15 mouse cellular contexts compared by ENCODE assay signal in the genomic region with DNA sequence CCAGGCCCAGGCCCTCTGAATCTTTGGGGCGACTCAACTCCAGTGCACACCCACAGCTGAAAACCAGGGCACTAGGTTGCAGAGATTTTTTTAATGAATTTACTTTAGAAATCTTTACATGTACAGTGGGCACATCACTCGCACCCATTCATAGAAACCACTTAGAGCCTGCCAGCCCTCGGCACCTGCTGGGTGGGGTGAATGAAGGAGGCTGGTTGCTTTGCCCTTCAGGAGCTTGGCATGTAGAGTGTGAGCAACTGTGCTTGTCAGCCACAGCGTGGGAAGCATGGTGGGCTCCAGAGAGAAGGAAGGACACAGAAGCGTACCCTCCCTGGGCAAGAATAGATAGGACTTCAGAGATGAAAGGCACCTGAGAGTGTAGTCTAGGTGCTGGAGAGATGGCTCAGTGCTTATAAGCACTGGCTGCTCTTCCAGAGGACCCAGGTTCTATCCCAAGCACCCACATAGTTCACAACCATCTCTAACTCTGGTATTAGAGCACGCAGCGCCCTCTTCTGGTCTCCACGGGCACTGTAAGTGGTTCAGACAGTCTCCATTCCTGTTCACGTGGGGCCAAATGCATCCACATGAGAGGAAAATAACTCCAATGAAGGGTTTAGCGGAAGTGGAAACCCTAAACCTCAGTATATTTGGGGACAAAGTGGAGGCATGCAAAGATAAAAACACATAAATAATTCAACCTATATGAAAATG.
A peak's percentile ranks its signal among the peaks of the same experiment; 100 is the strongest.
DNase-seq lines count a peak whose midpoint lies in the region; ATAC-seq and TF ChIP-seq lines count a peak whose summit lies in the region.
"Had no signal": no experiment of that assay in that cellular context is flagged by ENCODE, and none has a peak within 500 bp of the region (broad histone marks: within the 10 kb centered on the region; RNA-seq: fewer than 3 reads in every experiment).

No protein-coding gene starts in this region.

- peaks cover 18% of the 10 kb centered on the region for H3K36me3 ChIP-seq in stomach, postnatal 0 days (ENCODE audit: control insufficient read depth, insufficient read depth, low read length)
- H3K36me3 ChIP-seq: hindbrain, embryonic 15.5 days had no signal

- H3K4me1 ChIP-seq in stomach, postnatal 0 days (replicated peaks; ENCODE audit: control insufficient read depth, insufficient read depth), result no peaks in the 10 kb centered on the region

- DNase-seq in gastrocnemius, adult 2 months, result no peak
- DNase-seq in gastrocnemius, postnatal 25 days, result no peak
- DNase-seq in left cerebral cortex, adult 2 months (ENCODE audit: extremely low spot score in 1 of 2, low spot score in 2 of 2), result no peak
- DNase-seq in left cerebral cortex, postnatal 10 days (ENCODE audit: extremely low spot score in 1 of 2, low spot score in 2 of 2), result no peak
- DNase-seq in thymus, postnatal 4 days, result peak; percentile 35
- no peak for DNase-seq in thymus, postnatal 10 days (ENCODE audit: low spot score in 2 of 2)
- DNase-seq in stomach, postnatal 0 days (ENCODE audit: low spot score), result no peak
- no peak for DNase-seq in layer of hippocampus, adult 9-10 months (ENCODE audit: low spot score)
- DNase-seq: heart, postnatal 10 days; kidney, adult 9 months had no signal

- intact Hi-C loops in gastrocnemius, adult 2 months (cut with DNase I), result no loop called here
- intact Hi-C loops in left cerebral cortex, adult 2 months (cut with DNase I), result loop anchor here (5.0 kb wide), 1 partner anchor 113 kb away; the partner anchor contains the start of gene Mbnl2
- intact Hi-C loops in left cerebral cortex, postnatal 10 days (cut with DNase I), result loop anchor here (5.0 kb wide), 1 partner anchor 113 kb away; the partner anchor contains the start of gene Mbnl2

- WGBS in stomach, postnatal 0 days, result 95% methylated on average over 10 of the region's 10 CpGs

- TF ChIP-seq CTCF in gastrocnemius, adult 2 months (IDR thresholded peaks at IDR 0.05), result peak; percentile 57
- TF ChIP-seq CTCF in left cerebral cortex, adult 2 months (IDR thresholded peaks at IDR 0.05), result peak; percentile 36
- peak; percentile 53 for TF ChIP-seq CTCF in stomach, postnatal 0 days (IDR thresholded peaks at IDR 0.05; ENCODE audit: low read depth)

- no peak for ATAC-seq in stomach, postnatal 0 days (ENCODE audit: low FRiP score, low TSS enrichment)

- H3K4me2 ChIP-seq in stomach, postnatal 0 days (replicated peaks; ENCODE audit: low read depth), result no peak overlapping the region
- H3K4me2 ChIP-seq: embryonic facial prominence, embryonic 13.5 days; hindbrain, embryonic 15.5 days; limb, embryonic 15.5 days; midbrain, embryonic 12.5 days had no signal

- TF ChIP-seq EP300 in stomach, postnatal 0 days (optimal IDR thresholded peaks at IDR 0.05), result no peak

- no peak overlapping the region for H3K27ac ChIP-seq in gastrocnemius, adult 2 months
- H3K27ac ChIP-seq in left cerebral cortex, adult 2 months, result peak overlapping the region; percentile 26; the same call in 1 of the 2 replicates
- H3K27ac ChIP-seq in stomach, postnatal 0 days (replicated peaks), result no peak overlapping the region
- H3K27ac ChIP-seq: hindbrain, embryonic 15.5 days; limb, embryonic 15.5 days; macrophage; midbrain, embryonic 12.5 days had no signal

- no peak overlapping the region for H3K9ac ChIP-seq in stomach, postnatal 0 days (ENCODE audit: low read length)
- H3K9ac ChIP-seq: embryonic facial prominence, embryonic 13.5 days; hindbrain, embryonic 15.5 days; limb, embryonic 15.5 days; midbrain, embryonic 12.5 days had no signal

- no peak overlapping the region for H3K4me3 ChIP-seq in gastrocnemius, adult 2 months
- no peak overlapping the region for H3K4me3 ChIP-seq in left cerebral cortex, adult 2 months
- no peak overlapping the region for H3K4me3 ChIP-seq in stomach, postnatal 0 days (ENCODE audit: low read depth, low read length)
- H3K4me3 ChIP-seq: embryonic facial prominence, embryonic 13.5 days; hindbrain, embryonic 15.5 days; limb, embryonic 15.5 days; midbrain, embryonic 12.5 days had no signal

- H3K27me3 ChIP-seq in stomach, postnatal 0 days (ENCODE audit: control insufficient read depth, insufficient read depth, low read length), result no peaks in the 10 kb centered on the region
- H3K27me3 ChIP-seq: embryonic facial prominence, embryonic 13.5 days; hindbrain, embryonic 15.5 days; limb, embryonic 15.5 days had no signal

- no peaks in the 10 kb centered on the region for H3K9me3 ChIP-seq in stomach, postnatal 0 days (ENCODE audit: control insufficient read depth, low read length)
- H3K9me3 ChIP-seq: embryonic facial prominence, embryonic 13.5 days; hindbrain, embryonic 15.5 days; limb, embryonic 15.5 days; midbrain, embryonic 12.5 days had no signal
